Mouse (Mus musculus) bone marrow macrophage, adult 2 months (primary cell): ENCODE data around the gene Il6ra. TPM values are rescaled to one million over a fixed set of nuclear protein-coding genes. Genes with fewer than 3 reads are reported as not detected.

Experiments used
- H3K27ac ChIP-seq: 2 replicates; pipeline ENCODE4 v1.5.1; 2012; ENCODE audit warnings: low read depth, low read length; ENCODE audit not compliant: insufficient read depth
- H3K4me1 ChIP-seq: 2 replicates; pipeline ENCODE4 v1.6.1; 2012; ENCODE audit warnings: low read length; ENCODE audit not compliant: control insufficient read depth, insufficient read depth
- H3K4me3 ChIP-seq: 2 replicates; pipeline ENCODE4 v1.5.1; 2012; ENCODE audit warnings: mild to moderate bottlenecking, low read length, moderate library complexity; ENCODE audit not compliant: insufficient read depth
- CTCF ChIP-seq: IDR thresholded peaks from 2 replicates; pipeline ENCODE4 v1.5.1; 2012; ENCODE audit warnings: low read depth, mild to moderate bottlenecking, low read length, moderate library complexity
- POLR2A ChIP-seq: IDR thresholded peaks from 2 replicates; pipeline ENCODE4 v1.6.1; 2012; ENCODE audit warnings: mild to moderate bottlenecking, low read depth, low read length, borderline replicate concordance
- polyA plus RNA-seq: library from polyadenylated mRNA; stranded (reverse); fragments of >200 nt; gene quantifications from 2 replicates; pipeline ENCODE4 v1.2.4, GENCODE M21; 2012; ENCODE audit not compliant: missing spikeins, insufficient read depth, insufficient read length

Gene Il6ra
- polyA plus RNA-seq, 1 experiment = 82.0 TPM

GRCm38 (mm10) chr3:89835362-89835761 is 77.6 kb downstream of the Il6ra start:
- H3K4me1 ChIP-seq = peaks cover 3% of the 10 kb centered on the region
- TF ChIP-seq POLR2A = no peak
- no peak for TF ChIP-seq CTCF
- no peak overlapping the region for H3K4me3 ChIP-seq
- H3K27ac ChIP-seq = no peak overlapping the region

DNA sequence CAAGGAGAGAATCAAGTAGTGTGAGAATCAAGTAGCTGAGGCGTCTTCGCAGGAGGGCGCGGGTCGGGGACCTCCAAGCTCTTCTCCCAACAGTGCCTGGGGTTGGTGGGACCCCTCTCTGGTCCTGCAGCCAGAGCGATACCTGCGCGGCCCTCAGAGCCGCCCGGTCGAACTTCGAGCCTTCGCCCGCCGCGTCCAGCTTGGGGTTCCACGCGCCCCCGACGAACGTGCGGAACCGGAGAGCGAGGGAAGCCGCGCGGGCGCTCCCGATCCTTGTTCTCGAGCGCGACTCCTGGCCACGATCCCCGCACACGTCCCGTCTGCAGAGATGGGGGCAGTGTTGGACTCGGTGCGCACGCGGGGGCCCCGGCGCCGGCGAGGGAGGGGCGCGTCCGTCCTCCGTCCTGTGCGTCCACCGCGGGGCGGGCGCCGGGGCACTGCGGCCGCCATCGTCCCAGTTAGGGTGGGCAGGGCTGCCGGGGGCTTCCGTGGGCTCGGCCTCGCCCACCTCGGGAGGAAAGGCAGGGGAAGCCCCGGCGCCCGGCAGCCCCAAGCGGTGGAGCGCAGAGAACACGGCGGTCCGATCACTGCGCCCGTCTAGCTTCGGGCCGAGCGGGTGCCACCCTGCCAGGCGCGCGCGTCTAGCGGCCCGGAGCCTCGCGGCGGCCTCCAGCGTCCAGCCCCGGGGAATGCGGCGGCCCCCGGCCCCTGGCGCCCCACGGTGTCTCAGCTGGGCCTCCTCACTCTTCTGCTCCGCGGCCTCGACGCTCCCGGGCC is 82.0 kb downstream of the Il6ra start, which contains the start of gene She:
TSS of gene She (plus strand) at position 556 of the 777 bp plus-strand sequence.
- H3K27ac ChIP-seq = no peak within 1 kb of the TSS
- peak within 1 kb of the TSS; percentile 31 for H3K4me3 ChIP-seq

GRCm38 (mm10) chr3:89826295-89826694 is 86.7 kb downstream of the Il6ra start:
- TF ChIP-seq POLR2A = no peak
- TF ChIP-seq CTCF = no peak
- Histone ChIP-seq H3K27ac (no peak overlapping the region), H3K4me1 (peaks cover 10% of the 10 kb centered on the region), H3K4me3 (no peak overlapping the region)

More for the DNA sequence above, 82.0 kb downstream of the Il6ra start, which contains the start of gene She:
- TF ChIP-seq POLR2A (no peak), CTCF (no peak)
- peaks cover 3% of the 10 kb centered on the region for H3K4me1 ChIP-seq

- Histone ChIP-seq H3K4me3 (no peak overlapping the region), H3K27ac (no peak overlapping the region), H3K4me1 (peaks cover 12% of the 10 kb centered on the region)
- TF ChIP-seq POLR2A (no peak), CTCF (no peak)
Observed at GRCm38 (mm10) chr3:89823594-89823993, 89.4 kb downstream of the Il6ra start.

- no peak overlapping the region for H3K27ac ChIP-seq
- TF ChIP-seq POLR2A (no peak), CTCF (no peak)
- H3K4me3 ChIP-seq = no peak overlapping the region
- H3K4me1 ChIP-seq = peaks cover 12% of the 10 kb centered on the region
Observed at GRCm38 (mm10) chr3:89821548-89822480, 91.2 kb downstream of the Il6ra start.

DNA sequence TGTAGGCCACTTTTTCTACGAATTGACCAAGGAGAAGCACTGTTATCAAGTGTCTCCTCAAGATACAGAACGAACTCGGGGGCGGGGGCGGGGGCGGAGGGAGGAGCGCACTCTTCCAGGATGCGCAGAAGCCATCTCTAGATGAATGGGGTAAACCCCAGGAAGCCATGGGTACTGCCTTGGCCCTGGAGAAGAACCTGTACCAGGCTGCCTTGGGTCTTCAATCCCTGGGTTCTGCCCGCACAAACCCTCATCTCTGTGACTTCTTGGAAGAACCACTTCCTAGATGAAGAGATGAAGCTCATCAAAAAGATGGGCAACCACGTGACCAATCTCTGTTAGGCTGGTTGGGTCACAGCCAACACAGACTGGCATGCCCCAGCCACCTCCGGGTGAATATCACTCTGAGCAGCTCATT is 91.9 kb downstream of the Il6ra start:
- Histone ChIP-seq H3K27ac (no peak overlapping the region), H3K4me3 (no peak overlapping the region), H3K4me1 (peaks cover 12% of the 10 kb centered on the region)
- TF ChIP-seq POLR2A = no peak
- no peak for TF ChIP-seq CTCF

GRCm38 (mm10) chr3:89820311-89821095 is 92.5 kb downstream of the Il6ra start:
- Histone ChIP-seq H3K4me1 (peaks cover 12% of the 10 kb centered on the region), H3K4me3 (no peak overlapping the region), H3K27ac (no peak overlapping the region)
- TF ChIP-seq POLR2A = no peak
- TF ChIP-seq CTCF = no peak

GRCm38 (mm10) chr3:89819897-89820296 is 93.1 kb downstream of the Il6ra start:
- Histone ChIP-seq H3K4me3 (no peak overlapping the region), H3K27ac (no peak overlapping the region), H3K4me1 (peaks cover 12% of the 10 kb centered on the region)
- TF ChIP-seq CTCF (no peak), POLR2A (no peak)

DNA sequence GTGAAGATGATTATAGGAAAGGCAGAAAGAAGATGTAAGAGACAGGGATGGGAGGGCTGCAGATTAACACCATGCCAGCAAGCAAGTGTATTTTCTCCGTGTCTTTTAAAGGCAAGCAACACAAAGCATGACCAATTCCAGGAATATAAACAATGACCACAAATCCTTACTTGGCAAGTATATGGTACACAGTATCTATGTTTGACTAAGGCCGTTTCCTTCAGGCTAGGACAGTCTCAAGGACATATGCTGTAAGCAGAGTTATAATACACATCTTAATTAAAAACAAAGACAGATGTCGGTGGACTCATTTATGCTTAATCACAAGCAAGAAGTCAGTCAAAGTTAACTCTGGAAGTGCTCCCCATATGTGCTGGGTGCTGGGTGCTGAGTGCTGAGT is 94.4 kb downstream of the Il6ra start:
- Histone ChIP-seq H3K27ac (no peak overlapping the region), H3K4me3 (no peak overlapping the region), H3K4me1 (peaks cover 10% of the 10 kb centered on the region)
- TF ChIP-seq CTCF = no peak
- TF ChIP-seq POLR2A = no peak
